Mouse (Mus musculus) adrenal gland, adult 18-20 months (tissue): ENCODE measurements around the gene Irgq. TPM values are rescaled to one million over a fixed set of nuclear protein-coding genes. Genes with fewer than 3 reads are reported as not detected.
"Not testable (repeated sequence)": the region's sequence is repeated elsewhere in the genome, so short reads cannot be mapped to it uniquely, and the experiment has no call there.

Source experiments
- DNase-seq, 2 experiments: peaks; one replicate each; pipeline ENCODE4 v3.0.0; 2021 to 2022; ENCODE audit warnings: low spot score in 2 of 2
- long read RNA-seq, 2 experiments: library from polyadenylated mRNA; stranded (forward); transcript quantifications; one replicate each; pipeline ENCODE4 v2.0.0; 2021
- total RNA-seq, 2 experiments: library from RNA; stranded (reverse); gene quantifications; 1 replicate in 1 of 2; 2 replicates in 1 of 2; pipeline ENCODE4 v1.2.3; 2021

The Irgq gene
- 10 to 100 TPM; 21.0 to 24.1 TPM for total RNA-seq
- long read RNA-seq, experiment 1, full-length matches to known transcripts = 2 of 5 reads
- long read RNA-seq, experiment 1, partial matches to known transcripts = 2 of 5 reads
- long read RNA-seq, experiment 1, other reads (novel, unspliced or antisense) = 1 of 5 reads
- long read RNA-seq, experiment 2, full-length matches to known transcripts = 3 of 5 reads
- long read RNA-seq, experiment 2, partial matches to known transcripts = 0 of 5 reads
- long read RNA-seq, experiment 2, other reads (novel, unspliced or antisense) = 2 of 5 reads

GRCm38 (mm10) chr7:24530062-24530931, at the start of gene Irgq:
TSS of gene Irgq (plus strand) at chr7:24530689.
- peak; percentile 97 to 98 for DNase-seq

DNA sequence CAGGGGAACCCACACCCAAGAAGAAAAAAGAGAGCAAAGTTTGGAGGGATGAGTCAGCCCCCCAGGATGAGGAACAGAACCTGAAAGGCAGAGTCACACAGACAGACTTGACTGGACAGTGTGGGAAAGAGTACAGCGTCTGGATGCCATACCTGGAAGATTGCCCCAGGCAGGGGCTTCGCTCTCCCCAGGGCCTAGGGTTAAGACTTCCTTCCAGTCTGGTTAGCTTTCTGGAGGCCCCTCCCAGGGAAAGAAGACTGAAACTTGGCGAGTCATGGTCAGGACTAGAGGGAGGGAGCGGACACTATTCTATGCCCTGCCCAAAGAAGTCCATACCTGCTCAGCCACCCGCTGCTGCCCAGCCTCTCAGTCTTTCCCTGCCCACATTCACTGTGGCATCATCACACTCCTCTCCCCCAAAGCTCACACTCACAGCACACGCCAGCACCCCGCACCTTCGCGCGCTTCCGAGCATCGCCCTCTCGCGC, 49.5 kb upstream of the Irgq start:
- DNase-seq = no peak

- DNase-seq = peak; percentile 82 to 85
Measured at GRCm38 (mm10) chr7:24481474-24482207, 48.8 kb upstream of the Irgq start, which contains the start of gene Cadm4. TSS of gene Cadm4 (plus strand) at chr7:24482023.

DNA sequence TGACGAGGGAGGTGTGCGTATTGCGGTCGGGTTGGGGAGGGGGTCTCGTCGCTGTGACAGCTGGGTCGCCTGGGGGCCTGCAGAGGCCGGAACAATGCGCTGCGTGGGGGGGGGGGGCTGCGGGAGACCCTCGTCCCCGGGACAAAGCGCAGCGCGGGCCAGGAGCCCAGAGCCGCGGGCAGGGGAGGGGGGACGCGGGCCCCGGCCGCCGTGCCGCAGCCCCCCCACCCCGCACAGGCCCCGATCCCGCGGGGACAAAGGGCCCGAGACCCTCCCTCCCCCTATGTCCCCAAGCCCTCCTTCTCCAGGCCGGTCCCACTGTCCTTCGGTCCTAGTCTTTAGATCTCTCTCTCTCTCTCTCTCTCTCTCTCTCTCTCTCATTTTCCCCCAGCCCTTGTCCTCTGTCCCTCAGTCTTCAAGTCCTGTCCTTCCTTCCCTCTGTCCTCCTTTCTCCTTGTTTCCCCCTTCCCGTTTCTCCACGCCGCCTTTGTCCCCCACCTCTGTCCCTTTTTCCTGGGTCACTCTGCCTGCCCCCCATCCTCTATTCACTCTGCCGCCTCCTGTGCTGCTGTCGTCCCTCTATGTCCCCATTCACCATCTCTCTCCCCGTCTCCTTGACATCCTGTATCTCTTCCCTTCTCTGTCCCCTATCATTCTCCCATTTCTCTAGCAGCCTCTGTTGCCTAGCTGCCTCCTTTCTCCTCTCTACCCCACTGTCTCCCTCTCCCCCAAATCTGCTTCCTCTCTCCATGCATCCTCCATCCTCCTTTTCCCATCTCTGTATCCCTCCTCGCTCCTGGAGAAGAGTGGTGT, 48.1 kb upstream of the Irgq start:
- no peak for DNase-seq

DNA sequence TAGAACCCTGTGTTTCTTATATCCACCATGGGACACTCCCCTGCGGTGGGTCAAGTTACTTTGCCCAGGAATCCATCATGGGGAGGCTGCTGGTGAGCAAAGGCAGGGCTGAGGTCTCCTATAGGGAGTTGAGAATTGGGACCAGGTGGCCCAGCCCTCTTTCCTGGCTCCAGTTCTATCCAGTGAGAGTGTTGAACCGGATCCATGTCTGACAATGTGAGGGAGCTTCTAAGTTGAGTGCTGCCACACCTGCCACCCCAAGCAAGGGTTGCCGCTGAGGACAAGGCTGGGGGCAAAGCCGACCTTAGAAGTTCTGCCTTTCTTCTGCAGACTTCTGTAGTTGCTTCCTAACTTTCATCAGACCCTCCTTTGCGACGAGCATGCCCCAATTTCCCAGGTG, 47.2 kb upstream of the Irgq start:
- DNase-seq = not testable (repeated sequence)

- DNase-seq = no peak
Measured at GRCm38 (mm10) chr7:24485481-24485880, 45.0 kb upstream of the Irgq start.

DNA sequence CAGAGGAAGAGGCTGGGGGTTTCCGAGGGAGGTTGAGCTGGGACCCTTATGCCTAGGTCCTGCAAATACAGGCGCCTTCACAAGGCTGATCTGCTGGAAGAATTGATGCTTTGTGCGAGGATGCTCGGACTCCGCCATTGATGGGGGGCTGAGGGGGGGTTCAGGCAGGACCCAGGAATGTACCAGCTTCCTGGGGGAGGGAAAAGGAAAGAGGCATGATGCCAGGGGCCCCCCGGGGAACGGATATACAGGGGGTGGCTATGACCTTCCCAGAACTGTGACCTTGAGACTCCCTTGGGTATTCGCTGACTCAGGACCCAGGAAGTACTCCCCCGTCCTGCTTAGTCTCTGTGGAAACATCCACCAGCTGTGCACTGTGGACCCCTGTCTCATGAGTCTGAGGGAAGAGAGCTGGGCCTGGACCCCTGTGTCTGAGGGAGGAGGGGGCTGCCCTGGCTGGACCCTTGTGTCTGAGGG, 43.8 kb upstream of the Irgq start:
- no peak for DNase-seq

DNA sequence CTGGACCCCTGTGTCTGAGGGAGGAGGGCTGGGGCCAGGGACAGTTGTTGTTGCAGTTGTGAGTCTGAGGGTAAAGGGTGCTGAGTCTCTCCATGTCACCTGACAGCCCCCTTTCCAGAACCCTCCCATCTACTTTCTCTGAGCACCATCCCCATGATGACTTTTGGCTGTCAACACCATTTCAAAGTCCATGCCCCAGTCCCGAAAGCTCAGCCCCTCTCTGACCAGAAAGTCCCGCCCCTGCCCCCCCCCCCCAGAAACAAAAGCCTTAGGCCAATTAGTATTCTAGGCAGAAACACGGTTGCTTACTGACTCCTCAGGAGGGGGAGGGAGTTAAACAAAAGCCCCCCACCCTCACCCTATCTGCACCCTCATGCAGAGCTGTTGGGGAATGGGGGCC, 43.1 kb upstream of the Irgq start:
- DNase-seq = no peak

DNA sequence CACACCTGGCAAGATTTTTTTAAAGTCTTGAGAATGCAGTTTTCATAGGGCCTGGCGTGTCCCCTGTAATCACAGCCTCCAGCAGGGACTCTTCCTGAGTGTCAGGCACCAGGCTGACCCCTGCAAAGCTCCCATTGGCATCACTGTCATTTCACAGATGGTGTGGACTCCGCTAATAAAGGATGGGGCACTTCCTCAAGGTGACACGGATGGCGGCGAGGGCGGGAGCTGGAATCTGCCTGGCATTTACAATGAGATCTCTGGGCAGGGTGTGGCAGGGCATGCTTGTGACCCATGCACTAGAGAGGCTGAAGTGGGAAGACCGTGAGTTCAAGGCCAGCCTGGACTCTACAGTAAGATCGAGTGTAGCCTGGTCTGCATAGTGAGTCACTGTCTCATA, 42.2 kb upstream of the Irgq start:
- DNase-seq = no peak

DNA sequence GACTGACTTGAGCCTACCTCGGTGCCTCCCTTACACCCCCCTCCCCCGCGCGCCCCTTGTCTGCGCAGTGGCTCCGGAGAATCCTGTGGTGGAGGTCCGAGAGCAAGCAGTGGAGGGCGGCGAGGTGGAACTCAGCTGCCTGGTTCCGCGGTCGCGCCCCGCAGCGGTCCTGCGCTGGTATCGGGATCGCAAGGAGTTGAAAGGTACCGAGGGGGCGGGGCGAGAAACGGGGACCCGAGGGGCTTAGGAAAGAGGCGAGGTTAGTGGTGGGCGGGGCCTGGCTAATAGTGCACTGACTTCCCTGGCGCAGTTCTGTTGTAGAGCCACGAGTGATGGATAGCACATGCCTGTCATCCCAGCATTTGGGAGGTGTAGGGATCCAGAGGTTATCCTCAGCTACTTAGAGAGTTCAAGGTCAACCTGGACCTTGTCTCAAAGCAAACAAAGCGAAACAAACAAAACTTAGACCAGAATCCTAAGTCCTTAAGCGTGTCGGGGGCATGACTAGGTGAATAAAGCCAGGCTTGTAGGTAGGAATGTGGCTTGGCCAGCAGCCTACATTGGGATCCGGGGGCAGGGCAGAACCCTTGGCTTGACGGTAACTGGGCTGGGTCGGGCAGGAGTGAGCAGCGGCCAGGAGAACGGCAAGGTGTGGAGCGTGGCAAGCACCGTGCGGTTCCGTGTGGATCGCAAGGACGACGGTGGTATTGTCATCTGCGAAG, 30.5 kb upstream of the Irgq start:
- DNase-seq = no peak

DNA sequence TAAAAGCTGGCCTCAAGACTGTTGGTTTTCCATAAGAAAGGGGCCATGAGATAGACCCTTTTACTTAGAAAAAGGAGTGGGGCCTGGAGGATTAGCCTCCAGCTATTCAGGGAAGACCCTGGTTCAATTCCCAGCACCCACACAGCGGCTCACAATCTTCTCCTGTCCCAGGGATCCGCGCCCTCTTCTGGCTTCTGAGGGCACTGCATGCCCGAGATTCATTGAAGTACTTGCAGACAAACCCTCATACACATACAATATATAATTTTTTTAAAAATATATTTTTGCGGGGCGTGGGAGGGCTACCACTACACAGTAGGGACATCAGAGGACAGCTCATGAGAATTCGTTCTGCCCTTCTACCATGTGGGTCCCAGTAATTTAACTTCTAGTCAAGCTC, 29.6 kb upstream of the Irgq start:
- no peak for DNase-seq

- DNase-seq = peak in 1 of 2 experiments; percentile 40
Measured at GRCm38 (mm10) chr7:24501492-24501891, 29.0 kb upstream of the Irgq start.

DNA sequence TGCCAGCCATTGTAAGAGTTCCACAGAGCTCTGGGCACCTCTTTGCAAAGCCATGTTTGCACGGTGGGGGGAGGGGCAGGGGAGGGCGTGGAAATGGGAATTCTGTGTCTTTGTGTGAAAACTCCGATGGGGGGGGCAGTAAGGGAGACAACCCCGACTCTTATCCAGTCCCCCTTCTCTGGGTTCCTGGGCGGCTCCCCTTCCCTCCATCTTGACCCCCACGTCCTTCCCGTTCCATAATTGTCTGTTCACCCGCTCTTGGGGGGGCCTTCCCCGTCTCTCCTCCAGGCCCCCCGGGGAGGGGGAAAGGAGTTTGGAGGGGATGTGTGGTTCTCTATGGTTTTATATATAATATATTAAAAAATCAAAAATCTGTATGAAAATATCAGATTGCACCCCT, 26.5 kb upstream of the Irgq start:
- DNase-seq = no peak

GRCm38 (mm10) chr7:24504868-24505267, 25.6 kb upstream of the Irgq start:
- no peak for DNase-seq

DNA sequence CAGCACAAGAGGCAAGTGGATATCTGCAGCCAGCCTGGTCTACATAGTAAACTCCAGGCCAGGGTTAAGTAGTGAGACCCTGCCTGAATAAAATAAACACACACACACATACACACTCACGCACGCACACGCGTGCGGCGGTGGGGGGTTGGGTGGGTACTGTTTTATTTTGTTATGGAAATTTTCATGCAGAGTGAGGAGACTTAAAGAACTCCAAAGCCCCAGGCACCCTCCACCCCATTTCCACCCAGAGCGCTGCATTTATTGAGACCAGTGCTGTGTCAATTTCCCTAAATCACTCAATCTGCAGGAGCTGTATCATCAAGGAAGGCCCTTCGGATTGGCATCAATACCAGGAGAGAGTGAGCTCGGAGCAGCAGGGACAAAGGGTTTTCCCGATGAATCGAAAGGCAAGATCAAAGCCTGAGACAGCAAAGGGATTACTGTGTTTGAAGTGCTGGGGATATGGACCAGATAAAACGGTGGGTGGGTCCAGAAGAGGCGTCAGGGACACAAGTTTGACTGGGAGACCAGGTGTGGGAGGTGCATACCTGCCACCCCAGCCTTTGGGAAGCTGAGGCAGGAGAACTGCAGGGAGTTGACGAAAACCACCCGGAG, 24.9 kb upstream of the Irgq start:
- no peak for DNase-seq

DNA sequence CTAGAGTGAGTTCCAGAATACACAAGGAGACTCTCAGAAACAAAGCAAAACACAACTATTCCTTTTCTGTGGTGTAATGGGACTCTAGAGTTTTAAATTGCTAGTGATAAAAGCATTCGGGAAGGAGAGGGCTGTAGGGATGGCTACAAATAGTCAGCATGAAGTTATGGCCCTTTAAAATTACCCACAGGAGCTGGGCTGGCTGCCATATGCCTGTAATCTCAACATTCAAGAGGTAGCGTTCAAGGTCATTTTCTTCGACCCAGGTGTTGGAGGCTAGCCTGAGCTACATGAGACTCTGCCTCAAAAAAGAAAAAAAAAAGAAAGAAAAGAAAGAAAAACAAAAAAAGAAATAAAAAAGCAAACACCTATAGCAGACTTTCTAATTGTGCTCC, 24.4 kb upstream of the Irgq start:
- DNase-seq = no peak

DNA sequence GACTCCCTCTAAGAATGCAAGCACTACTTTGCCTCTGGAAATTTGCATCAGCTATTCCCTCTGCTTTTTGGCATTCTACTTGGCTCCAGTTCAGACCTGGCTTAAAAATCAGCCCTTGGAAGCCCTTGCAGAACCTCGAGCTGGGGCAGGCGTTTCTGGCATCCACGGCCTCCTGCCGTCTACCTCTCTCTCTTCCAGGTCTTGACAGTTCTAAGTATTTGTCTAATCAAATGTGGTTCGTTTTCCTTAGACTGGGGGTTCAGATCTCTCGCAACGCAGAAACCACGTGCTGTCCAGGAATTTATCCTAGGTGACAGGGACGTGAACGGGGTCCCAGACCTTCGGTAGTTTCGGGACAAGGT, 24.0 kb upstream of the Irgq start:
- no peak for DNase-seq

DNA sequence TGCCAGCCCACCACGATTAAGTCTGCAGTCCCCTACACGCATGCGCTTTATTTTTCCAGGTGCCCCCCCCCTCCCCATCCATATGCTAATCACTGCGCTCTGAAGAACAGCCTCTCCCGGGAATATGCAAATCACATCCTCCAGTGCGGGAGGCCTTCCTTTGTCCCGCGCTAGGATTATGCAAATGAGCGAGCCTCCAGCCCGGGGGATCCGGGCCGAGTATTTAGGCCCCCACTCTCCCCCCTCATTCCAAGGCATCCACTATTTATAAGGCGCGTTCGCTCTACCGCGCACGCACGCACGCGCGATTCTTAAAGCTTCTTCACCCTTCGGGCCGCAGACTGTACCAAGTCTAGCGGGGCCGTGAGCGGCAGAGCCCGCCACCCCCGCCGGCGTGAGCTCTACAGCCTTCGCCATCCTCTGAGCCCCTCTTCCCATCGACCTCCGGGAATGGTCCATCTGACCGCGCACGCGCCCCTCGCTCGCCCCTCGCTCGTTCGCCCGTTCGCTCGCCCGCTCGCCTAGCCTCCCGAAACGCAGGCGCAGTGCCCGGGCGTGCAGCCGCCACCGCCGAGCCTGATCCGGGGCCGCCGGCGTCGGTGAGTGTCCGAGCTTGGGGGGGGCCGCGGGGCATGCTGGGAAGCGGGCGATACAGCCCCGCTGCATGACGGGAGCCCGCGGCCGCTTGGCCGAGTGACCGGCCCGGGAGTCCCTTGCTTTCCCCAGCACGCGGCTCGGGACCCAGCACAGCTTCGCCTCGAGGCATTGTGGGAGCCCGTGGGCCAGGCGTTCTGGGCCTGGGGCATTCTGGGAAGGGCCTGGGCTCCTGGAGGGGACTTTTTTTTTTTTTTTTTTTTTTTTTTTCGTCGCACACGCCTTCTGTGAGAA, 23.4 kb upstream of the Irgq start, which contains the start of gene Zfp428:
TSS of gene Zfp428 (plus strand) at position 169 of the 888 bp plus-strand sequence.
- peak; percentile 80 to 85 for DNase-seq
